Mouse (Mus musculus): ENCODE results near the gene Cyb561d1. TPM values are rescaled to one million over a fixed set of nuclear protein-coding genes. Genes with fewer than 3 reads are reported as not detected.

The Cyb561d1 gene
- polyA plus RNA-seq, 1 experiment from 2014 or later: 2.9 TPM

Other genes starting within 250 kb of the Cyb561d1 start
- gene Gstm3, start 231.9 kb downstream of the Cyb561d1 start, polyA plus RNA-seq (2014; fragmentation: Nextera tagmentation; extraction: Ambion mirVana): not detected in 2 replicates
- 5.5 and 6.0 TPM in 2 replicates for gene Gstm2, start 214.8 kb downstream of the Cyb561d1 start, polyA plus RNA-seq (2014; fragmentation: Nextera tagmentation; extraction: Ambion mirVana)
- 50.5 and 65.0 TPM in 2 replicates for gene Gstm1, start 183.2 kb downstream of the Cyb561d1 start, polyA plus RNA-seq (2014; fragmentation: Nextera tagmentation; extraction: Ambion mirVana)
- gene Gstm4, start 156.3 kb downstream of the Cyb561d1 start, polyA plus RNA-seq (2014; fragmentation: Nextera tagmentation; extraction: Ambion mirVana): 15.3 and 17.6 TPM in 2 replicates
- gene Ampd2, start 114.6 kb downstream of the Cyb561d1 start, polyA plus RNA-seq (2014; fragmentation: Nextera tagmentation; extraction: Ambion mirVana): 27.1 and 39.0 TPM in 2 replicates
- 0.28 and 0.36 TPM in 2 replicates for gene Gnat2, start 108.4 kb downstream of the Cyb561d1 start, polyA plus RNA-seq (2014; fragmentation: Nextera tagmentation; extraction: Ambion mirVana)
- 157 and 172 TPM in 2 replicates for gene Gnai3, start 55.1 kb downstream of the Cyb561d1 start, polyA plus RNA-seq (2014; fragmentation: Nextera tagmentation; extraction: Ambion mirVana)
- gene Gpr61, start 46.3 kb downstream of the Cyb561d1 start, polyA plus RNA-seq (2014; fragmentation: Nextera tagmentation; extraction: Ambion mirVana): 1.0 and 1.5 TPM in 2 replicates
- gene Amigo1, start 14.9 kb downstream of the Cyb561d1 start, polyA plus RNA-seq (2014; fragmentation: Nextera tagmentation; extraction: Ambion mirVana): 4.8 and 6.5 TPM in 2 replicates
- gene Atxn7l2, start 9.7 kb upstream of the Cyb561d1 start, polyA plus RNA-seq (2014; fragmentation: Nextera tagmentation; extraction: Ambion mirVana): 24.1 and 30.1 TPM in 2 replicates
- 1.5 and 1.8 TPM in 2 replicates for gene Sypl2, start 25.4 kb upstream of the Cyb561d1 start, polyA plus RNA-seq (2014; fragmentation: Nextera tagmentation; extraction: Ambion mirVana)
- 295 and 324 TPM in 2 replicates for gene Psma5, start 55.7 kb upstream of the Cyb561d1 start, polyA plus RNA-seq (2014; fragmentation: Nextera tagmentation; extraction: Ambion mirVana)
- gene Sort1, start 82.9 kb upstream of the Cyb561d1 start, polyA plus RNA-seq (2014; fragmentation: Nextera tagmentation; extraction: Ambion mirVana): 16.0 and 16.6 TPM in 2 replicates
- not detected in 2 replicates for gene Mybphl, start 163.7 kb upstream of the Cyb561d1 start, polyA plus RNA-seq (2014; fragmentation: Nextera tagmentation; extraction: Ambion mirVana)
- 32.6 and 42.0 TPM in 2 replicates for gene Psrc1, start 182.6 kb upstream of the Cyb561d1 start, polyA plus RNA-seq (2014; fragmentation: Nextera tagmentation; extraction: Ambion mirVana)
- 38.4 and 39.9 TPM in 2 replicates for gene Celsr2, start 214.3 kb upstream of the Cyb561d1 start, polyA plus RNA-seq (2014; fragmentation: Nextera tagmentation; extraction: Ambion mirVana)
- gene Sars, start 244.0 kb upstream of the Cyb561d1 start, polyA plus RNA-seq (2014; fragmentation: Nextera tagmentation; extraction: Ambion mirVana): 227 and 241 TPM in 2 replicates

Measured in forebrain, embryonic 14.5 days (tissue).